Mouse (Mus musculus) bone marrow macrophage, adult 2 months (primary cell): ENCODE results near the gene Gm42688. TPM values are rescaled to one million over a fixed set of nuclear protein-coding genes. Genes with fewer than 3 reads are reported as not detected.
A peak's percentile ranks its signal among the peaks of the same experiment; 100 is the strongest.

Experiments used
- H3K27ac ChIP-seq: 2 replicates; pipeline ENCODE4 v1.5.1; 2012; ENCODE audit warnings: low read depth, low read length; ENCODE audit not compliant: insufficient read depth
- H3K4me1 ChIP-seq: 2 replicates; pipeline ENCODE4 v1.6.1; 2012; ENCODE audit warnings: low read length; ENCODE audit not compliant: control insufficient read depth, insufficient read depth
- H3K4me3 ChIP-seq: 2 replicates; pipeline ENCODE4 v1.5.1; 2012; ENCODE audit warnings: mild to moderate bottlenecking, low read length, moderate library complexity; ENCODE audit not compliant: insufficient read depth
- CTCF ChIP-seq: IDR thresholded peaks from 2 replicates; pipeline ENCODE4 v1.5.1; 2012; ENCODE audit warnings: low read depth, mild to moderate bottlenecking, low read length, moderate library complexity
- POLR2A ChIP-seq: IDR thresholded peaks from 2 replicates; pipeline ENCODE4 v1.6.1; 2012; ENCODE audit warnings: mild to moderate bottlenecking, low read depth, low read length, borderline replicate concordance
- polyA plus RNA-seq: library from polyadenylated mRNA; stranded (reverse); fragments of >200 nt; gene quantifications from 2 replicates; pipeline ENCODE4 v1.2.4, GENCODE M21; 2012; ENCODE audit not compliant: missing spikeins, insufficient read depth, insufficient read length

Gene Gm42688
- polyA plus RNA-seq, 1 experiment = 5.5 TPM

- peak overlapping the region; percentile 27 for H3K4me3 ChIP-seq
- peaks cover 3% of the 10 kb centered on the region; the same call in 1 of the 2 replicates for H3K4me1 ChIP-seq
These were observed 32.5 kb upstream of the Gm42688 start for GRCm38 (mm10) chr6:83068706-83069487.

GRCm38 (mm10) chr6:83069488-83070246 lies 31.8 kb upstream of the Gm42688 start:
- peak overlapping the region; percentile 27 for H3K4me3 ChIP-seq
- peaks cover 3% of the 10 kb centered on the region; the same call in 1 of the 2 replicates for H3K4me1 ChIP-seq
- H3K27ac ChIP-seq = no peak overlapping the region
- TF ChIP-seq POLR2A (no peak), CTCF (no peak)

More at GRCm38 (mm10) chr6:83068706-83069487, 32.5 kb upstream of the Gm42688 start:
- no peak for TF ChIP-seq POLR2A
- TF ChIP-seq CTCF = no peak
- no peak overlapping the region for H3K27ac ChIP-seq

- Histone ChIP-seq H3K4me1 (peaks cover 3% of the 10 kb centered on the region; the same call in 1 of the 2 replicates), H3K4me3 (peak within 1 kb of the TSS; percentile 27), H3K27ac (no peak within 1 kb of the TSS)
- no peak for TF ChIP-seq CTCF
- no peak for TF ChIP-seq POLR2A
These were observed 31.3 kb upstream of the Gm42688 start, which contains the start of gene Tlx2 for GRCm38 (mm10) chr6:83070247-83070310. Gene Tlx2, minus strand, starts transcription at chr6:83070293.

- H3K27ac ChIP-seq = no peak overlapping the region
- TF ChIP-seq POLR2A (no peak), CTCF (no peak)
- H3K4me1 ChIP-seq = peaks cover 3% of the 10 kb centered on the region; the same call in 1 of the 2 replicates
- peak overlapping the region; percentile 27 for H3K4me3 ChIP-seq
These were observed 30.9 kb upstream of the Gm42688 start for GRCm38 (mm10) chr6:83070311-83071219.

GRCm38 (mm10) chr6:83071220-83071619 lies 30.2 kb upstream of the Gm42688 start:
- H3K4me3 ChIP-seq = peak overlapping the region; percentile 27; the same call in 1 of the 2 replicates
- H3K27ac ChIP-seq = no peak overlapping the region
- peaks cover 3% of the 10 kb centered on the region; the same call in 1 of the 2 replicates for H3K4me1 ChIP-seq
- TF ChIP-seq CTCF (no peak), POLR2A (no peak)

GRCm38 (mm10) chr6:83074979-83075378 lies 26.4 kb upstream of the Gm42688 start:
- H3K27ac ChIP-seq = no peak overlapping the region
- H3K4me1 ChIP-seq = peaks cover 9% of the 10 kb centered on the region
- TF ChIP-seq POLR2A (no peak), CTCF (no peak)
- no peak overlapping the region for H3K4me3 ChIP-seq

- Histone ChIP-seq H3K4me3 (peak within 1 kb of the TSS; percentile 69), H3K27ac (peak within 1 kb of the TSS; percentile 65), H3K4me1 (peaks cover 6% of the 10 kb centered on the region; the same call in 1 of the 2 replicates)
- TF ChIP-seq POLR2A (no peak), CTCF (no peak)
These were observed 23.6 kb upstream of the Gm42688 start, which contains the start of gene Pcgf1 for GRCm38 (mm10) chr6:83077630-83078323. Gene Pcgf1, plus strand, starts transcription at chr6:83077869.

- H3K27ac ChIP-seq = peak overlapping the region; percentile 65
- peaks cover 6% of the 10 kb centered on the region; the same call in 1 of the 2 replicates for H3K4me1 ChIP-seq
- TF ChIP-seq CTCF = 0 out of 2 replicates have a peak, but pooled peaks have one; percentile 33
- no peak for TF ChIP-seq POLR2A
- peak overlapping the region; percentile 69 for H3K4me3 ChIP-seq
These were observed 23.0 kb upstream of the Gm42688 start for GRCm38 (mm10) chr6:83078324-83078858.

- TF ChIP-seq CTCF (no peak), POLR2A (no peak)
- peaks cover 6% of the 10 kb centered on the region; the same call in 1 of the 2 replicates for H3K4me1 ChIP-seq
- no peak overlapping the region for H3K27ac ChIP-seq
- no peak overlapping the region for H3K4me3 ChIP-seq
These were observed 21.2 kb upstream of the Gm42688 start for GRCm38 (mm10) chr6:83080210-83080609.
